Mouse (Mus musculus) hindbrain, embryonic 13.5 days (tissue): ENCODE measurements around the gene Hbs1l. TPM values are rescaled to one million over a fixed set of nuclear protein-coding genes. Genes with fewer than 3 reads are reported as not detected.

Source experiments
- ATAC-seq: fragments of 200-750 bp; cut with Nextera tagmentation; 2 replicates; pipeline ENCODE4 v1.8.0; 2017; ENCODE audit warnings: moderate TSS enrichment; ENCODE audit not compliant: low FRiP score
- H3K27ac ChIP-seq: fragments of 300-500 bp; sonication (generic); 2 replicates; pipeline ENCODE4 v1.5.1; 2015; ENCODE audit warnings: inconsistent platforms, mild to moderate bottlenecking, moderate library complexity
- H3K27me3 ChIP-seq: fragments of 300-500 bp; sonication (generic); 2 replicates; pipeline ENCODE4 v1.6.1; 2015; ENCODE audit warnings: mild to moderate bottlenecking, inconsistent platforms
- H3K36me3 ChIP-seq: fragments of 300-500 bp; sonication (generic); 2 replicates; pipeline ENCODE4 v1.6.1; 2015; ENCODE audit warnings: mild to moderate bottlenecking, inconsistent platforms
- H3K4me1 ChIP-seq: fragments of 300-500 bp; sonication (generic); replicated peaks from 2 replicates; pipeline ENCODE4 v1.6.1; 2015; ENCODE audit warnings: inconsistent platforms
- H3K4me2 ChIP-seq: fragments of 300-500 bp; sonication (generic); 2 replicates; pipeline ENCODE4 v1.6.1; 2015; ENCODE audit warnings: inconsistent platforms, mild to moderate bottlenecking, moderate library complexity
- H3K4me3 ChIP-seq: fragments of 300-500 bp; sonication (generic); 2 replicates; pipeline ENCODE4 v1.5.1; 2015; ENCODE audit warnings: mild to moderate bottlenecking, inconsistent platforms
- H3K9ac ChIP-seq: fragments of 300-500 bp; sonication (generic); 2 replicates; pipeline ENCODE4 v1.6.1; 2015; ENCODE audit warnings: mild to moderate bottlenecking, inconsistent platforms
- H3K9me3 ChIP-seq: fragments of 300-500 bp; sonication (generic); 2 replicates; pipeline ENCODE4 v1.6.1; 2016; ENCODE audit warnings: inconsistent platforms
- WGBS: fragments of 180-500 bp; shearing (Covaris S2); methylation state at CpG from one replicate; pipeline ENCODE4 v1.1.7; 2015; 5-methylcytosine and 5-hydroxymethylcytosine counted together
- polyA plus RNA-seq: library from polyadenylated mRNA; unstranded; fragments of >200 nt; fragmentation: Nextera tagmentation; extraction: Ambion mirVana; gene quantifications from 2 replicates; pipeline ENCODE4 v1.2.1, GENCODE M21; 2015

Hbs1l gene
- polyA plus RNA-seq, 1 experiment from 2014 or later, result 99.1 TPM

DNA sequence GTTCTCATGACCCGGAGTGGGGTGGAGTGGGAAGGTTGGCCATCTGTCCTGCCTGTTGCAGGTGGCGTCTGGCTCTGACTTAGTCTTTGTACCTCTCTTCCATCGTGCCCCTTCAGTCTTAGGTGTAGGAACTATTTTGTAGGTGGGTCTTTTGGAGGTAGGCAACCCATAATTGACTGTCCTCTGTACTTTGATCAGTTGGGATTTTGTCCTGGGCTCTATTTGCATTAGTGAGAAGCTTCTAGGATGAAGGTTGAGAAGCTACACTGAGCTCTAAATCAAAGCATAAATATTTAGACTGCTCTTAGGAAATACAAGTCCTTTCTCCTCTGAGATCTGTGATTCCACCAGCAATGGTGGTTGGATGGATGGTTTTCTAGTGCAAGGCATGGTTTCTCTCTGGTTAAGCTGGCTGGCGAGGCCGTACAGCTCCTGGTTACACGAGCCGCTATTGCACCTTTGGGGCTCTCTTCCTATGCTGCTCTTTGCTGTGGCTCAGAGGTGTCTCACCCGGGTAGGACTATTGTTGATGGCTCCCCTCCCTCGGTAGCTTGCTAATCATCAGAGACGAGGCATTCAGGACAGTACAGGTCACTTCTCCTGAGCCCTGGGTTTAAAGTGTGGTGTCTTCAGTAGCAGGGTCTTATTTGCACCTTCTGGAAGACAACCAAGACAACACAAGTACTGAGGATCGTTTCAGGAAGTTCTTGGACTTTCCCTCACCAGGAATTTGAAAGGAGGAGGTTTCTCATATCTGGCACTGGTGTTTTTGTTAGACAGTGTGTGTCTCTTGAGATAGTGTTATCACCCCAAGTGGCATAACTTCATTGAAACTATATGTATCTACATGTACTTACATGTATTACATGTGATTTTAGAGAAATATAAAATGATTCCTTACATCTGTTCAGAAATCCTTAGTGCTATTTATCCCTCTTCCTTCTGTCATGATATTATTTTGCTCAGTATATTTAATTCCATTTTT is 55.0 kb downstream of the Hbs1l start:
- no peaks in the 10 kb centered on the region for H3K9me3 ChIP-seq
- no peak overlapping the region for H3K4me2 ChIP-seq
- no peak for ATAC-seq
- no peaks in the 10 kb centered on the region for H3K27me3 ChIP-seq
- H3K27ac ChIP-seq, result no peak overlapping the region
- no peak overlapping the region for H3K9ac ChIP-seq
- no peak overlapping the region for H3K4me3 ChIP-seq
- peaks cover 65% of the 10 kb centered on the region for H3K36me3 ChIP-seq
- H3K4me1 ChIP-seq, result no peaks in the 10 kb centered on the region
- WGBS, result 89% methylated on average over 11 of the region's 11 CpGs

DNA sequence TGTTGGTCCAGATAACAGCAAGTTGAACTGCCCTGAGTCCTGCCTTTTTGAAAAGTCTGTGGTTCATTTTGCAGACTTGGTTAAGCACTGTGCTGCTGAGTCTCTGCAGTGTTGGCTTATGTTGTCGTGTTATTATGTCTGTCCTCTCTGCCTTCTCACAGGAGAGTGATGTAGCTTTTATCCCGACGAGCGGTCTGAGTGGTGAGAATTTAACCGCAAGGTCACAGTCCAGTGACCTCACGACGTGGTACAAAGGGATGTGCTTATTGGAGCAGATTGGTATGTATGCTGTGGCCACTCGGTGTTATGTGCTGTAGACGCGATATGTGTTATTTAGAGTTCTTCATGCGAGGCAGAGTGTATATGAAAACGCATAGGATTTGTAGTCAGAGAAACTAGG is 56.0 kb downstream of the Hbs1l start:
- Histone ChIP-seq H3K9ac (no peak overlapping the region), H3K36me3 (peaks cover 72% of the 10 kb centered on the region), H3K9me3 (no peaks in the 10 kb centered on the region), H3K4me1 (no peaks in the 10 kb centered on the region), H3K4me2 (no peak overlapping the region), H3K27me3 (no peaks in the 10 kb centered on the region), H3K27ac (no peak overlapping the region), H3K4me3 (no peak overlapping the region)
- WGBS, result 71% methylated on average over 12 of the region's 12 CpGs
- no peak for ATAC-seq

DNA sequence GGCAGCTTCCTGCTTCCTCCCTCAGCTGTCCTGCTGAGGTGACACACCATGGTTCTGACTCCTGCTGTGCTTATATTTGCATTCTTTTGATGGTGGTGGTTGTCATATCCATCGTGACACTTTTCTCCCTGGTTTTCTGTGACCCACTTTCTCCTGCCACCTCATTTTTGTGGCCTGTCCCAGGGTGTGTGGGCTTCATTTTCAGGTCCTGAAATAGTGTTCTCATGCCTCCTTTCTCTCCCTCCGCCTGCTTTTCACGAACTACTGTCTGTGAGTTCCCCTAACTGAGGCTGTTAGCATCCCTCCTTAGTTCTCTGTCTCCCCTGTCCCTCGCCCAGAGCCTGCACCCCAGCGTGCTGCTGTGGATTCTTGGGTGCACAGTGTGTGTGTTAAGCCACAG is 58.1 kb downstream of the Hbs1l start:
- WGBS, result 77% methylated on average over 5 of the region's 5 CpGs
- no peak for ATAC-seq
- Histone ChIP-seq H3K4me2 (no peak overlapping the region), H3K27me3 (no peaks in the 10 kb centered on the region), H3K4me3 (no peak overlapping the region), H3K27ac (no peak overlapping the region), H3K9ac (no peak overlapping the region), H3K4me1 (no peaks in the 10 kb centered on the region), H3K36me3 (peaks cover 80% of the 10 kb centered on the region), H3K9me3 (no peaks in the 10 kb centered on the region)

DNA sequence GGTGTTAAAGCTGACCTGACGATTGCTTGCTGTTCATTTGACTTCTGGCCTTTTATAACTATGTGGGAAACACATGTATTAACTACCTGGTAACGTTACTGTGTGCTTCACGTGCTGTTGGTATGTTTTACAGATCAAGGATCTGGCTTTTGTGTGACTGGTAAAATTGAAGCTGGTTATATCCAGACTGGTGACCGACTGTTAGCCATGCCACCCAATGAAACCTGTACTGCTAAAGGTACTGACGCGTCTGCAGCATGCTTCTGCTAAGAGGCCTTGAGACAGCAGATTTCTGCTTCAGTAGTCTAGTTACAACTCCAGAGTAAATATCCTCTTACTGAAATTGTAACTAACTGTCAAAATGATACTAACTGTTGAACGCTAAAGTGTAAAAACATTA is 58.7 kb downstream of the Hbs1l start:
- Histone ChIP-seq H3K27ac (no peak overlapping the region), H3K9ac (no peak overlapping the region), H3K9me3 (no peaks in the 10 kb centered on the region), H3K4me2 (no peak overlapping the region), H3K4me3 (no peak overlapping the region), H3K27me3 (no peaks in the 10 kb centered on the region), H3K4me1 (no peaks in the 10 kb centered on the region), H3K36me3 (peaks cover 83% of the 10 kb centered on the region)
- no peak for ATAC-seq
- WGBS, result 95% methylated on average over 7 of the region's 7 CpGs

DNA sequence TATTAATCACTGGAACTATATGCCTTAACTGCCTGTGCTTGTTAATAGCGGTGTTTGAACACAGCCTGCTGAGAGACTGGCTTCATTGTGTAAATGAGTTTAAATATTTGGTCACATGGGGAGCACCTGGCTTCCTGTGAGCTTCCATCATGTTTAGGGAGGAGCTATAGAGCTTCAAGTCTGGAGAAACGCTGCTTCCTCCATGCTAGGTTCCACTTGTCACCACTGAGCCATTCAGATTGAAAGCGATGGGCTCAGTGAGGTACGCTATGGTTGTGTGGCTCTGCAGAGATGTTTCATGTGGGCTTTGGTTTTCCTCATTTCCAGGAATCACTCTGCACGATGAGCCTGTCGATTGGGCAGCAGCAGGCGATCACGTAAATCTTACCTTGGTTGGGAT is 62.2 kb downstream of the Hbs1l start:
- Histone ChIP-seq H3K4me2 (no peak overlapping the region), H3K36me3 (peaks cover 79% of the 10 kb centered on the region), H3K9me3 (no peaks in the 10 kb centered on the region), H3K9ac (no peak overlapping the region), H3K4me1 (no peaks in the 10 kb centered on the region), H3K4me3 (no peak overlapping the region), H3K27ac (no peak overlapping the region), H3K27me3 (no peaks in the 10 kb centered on the region)
- 94% methylated on average over 8 of the region's 8 CpGs for WGBS
- ATAC-seq, result no peak

DNA sequence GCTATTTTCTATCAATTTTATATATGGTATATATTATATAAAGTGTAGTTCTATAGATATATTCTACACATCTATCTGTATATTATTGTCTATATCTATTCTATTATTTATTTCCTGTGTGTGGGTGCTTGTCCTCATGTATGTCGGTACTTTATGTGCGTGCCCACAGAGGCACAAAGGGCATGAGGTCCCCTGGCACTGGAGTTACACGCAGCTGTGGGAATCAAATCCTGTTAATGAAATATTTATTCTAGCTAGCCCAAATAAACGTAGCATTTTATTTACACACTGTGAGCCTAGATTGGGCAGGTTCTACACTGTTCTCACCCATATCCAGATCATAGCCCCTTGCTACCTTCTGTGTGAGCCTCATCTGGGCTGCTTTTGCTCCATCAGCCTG is 63.3 kb downstream of the Hbs1l start:
- Histone ChIP-seq H3K27ac (no peak overlapping the region), H3K4me3 (no peak overlapping the region), H3K36me3 (peaks cover 72% of the 10 kb centered on the region), H3K9ac (no peak overlapping the region), H3K4me1 (no peaks in the 10 kb centered on the region), H3K27me3 (no peaks in the 10 kb centered on the region), H3K4me2 (no peak overlapping the region), H3K9me3 (no peaks in the 10 kb centered on the region)
- no peak for ATAC-seq
- 88% methylated on average over 4 of the region's 4 CpGs for WGBS

DNA sequence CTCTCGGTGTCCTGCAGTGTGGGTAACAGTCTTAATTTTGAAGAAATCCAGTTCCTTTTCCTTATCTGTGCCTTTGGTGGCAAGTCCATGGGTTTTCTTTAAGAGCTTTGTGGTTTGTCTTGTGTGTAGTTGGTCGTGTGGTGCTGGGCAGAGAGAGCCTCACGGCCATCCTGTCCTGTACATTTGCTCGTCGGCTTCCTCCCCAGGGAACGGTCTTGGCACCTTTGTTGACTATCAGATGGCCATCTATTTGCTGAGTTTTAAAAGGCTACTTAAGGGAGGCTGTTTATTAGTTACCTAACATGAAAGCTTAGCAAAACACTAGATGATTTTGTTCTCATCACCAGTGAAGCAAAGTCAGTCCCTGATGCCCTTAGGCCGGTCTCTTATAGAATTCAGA is 66.1 kb downstream of the Hbs1l start:
- Histone ChIP-seq H3K4me2 (no peak overlapping the region), H3K36me3 (peaks cover 74% of the 10 kb centered on the region), H3K9ac (no peak overlapping the region), H3K27ac (no peak overlapping the region), H3K4me1 (no peaks in the 10 kb centered on the region), H3K4me3 (no peak overlapping the region), H3K9me3 (no peaks in the 10 kb centered on the region), H3K27me3 (no peaks in the 10 kb centered on the region)
- 89% methylated on average over 7 of the region's 7 CpGs for WGBS
- ATAC-seq, result no peak

DNA sequence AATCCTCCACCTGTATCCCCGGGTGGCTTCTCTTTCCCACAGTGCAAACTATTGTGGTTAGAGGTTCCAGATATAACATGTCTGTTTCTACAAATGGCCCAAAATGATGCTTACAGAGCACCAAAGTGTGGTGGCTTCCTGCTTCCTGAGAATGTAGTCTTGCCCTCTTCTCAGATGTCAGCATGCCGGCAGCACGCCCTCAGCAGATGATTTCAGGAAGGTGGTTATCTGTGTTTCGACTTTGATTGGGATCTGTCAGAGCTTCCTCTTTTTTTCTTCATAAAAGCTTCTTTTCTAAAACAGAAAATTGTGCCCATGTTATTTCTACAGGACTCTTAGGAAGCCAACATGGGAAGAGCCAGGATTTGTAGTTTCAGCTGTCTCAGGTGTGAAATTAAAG is 67.5 kb downstream of the Hbs1l start:
- no peak overlapping the region for H3K4me2 ChIP-seq
- H3K27me3 ChIP-seq, result no peaks in the 10 kb centered on the region
- WGBS, result 92% methylated on average over 4 of the region's 4 CpGs
- H3K4me1 ChIP-seq, result no peaks in the 10 kb centered on the region
- ATAC-seq, result no peak
- no peak overlapping the region for H3K27ac ChIP-seq
- H3K9ac ChIP-seq, result no peak overlapping the region
- H3K9me3 ChIP-seq, result no peaks in the 10 kb centered on the region
- H3K4me3 ChIP-seq, result no peak overlapping the region
- H3K36me3 ChIP-seq, result peaks cover 73% of the 10 kb centered on the region

DNA sequence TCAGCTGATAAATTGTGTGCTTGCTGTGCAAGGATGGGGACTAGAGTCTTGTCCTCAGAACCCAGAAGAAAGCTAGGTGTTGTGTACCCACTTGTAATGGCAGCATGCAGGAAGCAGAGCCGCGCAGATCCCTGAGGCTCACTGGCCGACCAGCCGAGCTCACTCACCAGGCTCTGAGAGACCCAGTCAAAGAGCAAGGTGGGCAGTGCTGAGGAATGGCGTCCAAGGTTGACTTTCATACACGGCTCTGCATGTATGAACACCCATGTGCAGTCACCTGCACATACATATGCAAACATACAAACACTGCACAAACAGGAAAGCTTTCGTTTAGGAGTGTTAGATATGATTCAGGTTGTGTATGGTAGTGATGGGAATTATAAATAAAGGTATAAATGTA is 69.2 kb downstream of the Hbs1l start:
- H3K27me3 ChIP-seq, result no peaks in the 10 kb centered on the region
- no peak overlapping the region for H3K9ac ChIP-seq
- 95% methylated on average over 7 of the region's 7 CpGs for WGBS
- no peak for ATAC-seq
- no peak overlapping the region for H3K27ac ChIP-seq
- no peak overlapping the region for H3K4me3 ChIP-seq
- no peak overlapping the region for H3K4me2 ChIP-seq
- H3K36me3 ChIP-seq, result peaks cover 79% of the 10 kb centered on the region
- no peaks in the 10 kb centered on the region for H3K9me3 ChIP-seq
- no peaks in the 10 kb centered on the region for H3K4me1 ChIP-seq

DNA sequence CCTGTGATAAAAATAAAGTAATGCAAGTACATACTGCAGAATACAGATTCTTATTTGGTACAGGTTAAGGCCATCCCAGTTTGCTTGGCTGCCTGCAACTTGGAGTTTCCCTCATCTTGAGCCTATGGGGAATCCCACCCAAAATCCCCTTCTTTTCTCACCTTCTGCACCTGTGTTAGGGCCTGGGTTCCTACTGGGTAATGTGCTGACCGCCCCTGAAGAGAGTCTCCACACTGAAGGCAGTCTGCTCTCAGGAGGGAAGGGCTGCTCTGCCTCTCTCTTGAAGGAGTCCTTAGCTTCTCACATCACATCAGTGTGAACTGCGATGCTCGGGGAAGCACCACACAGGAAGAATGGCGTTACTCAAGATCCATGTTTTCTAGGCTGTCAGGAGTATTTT is 70.1 kb downstream of the Hbs1l start:
- Histone ChIP-seq H3K27ac (no peak overlapping the region), H3K36me3 (peaks cover 78% of the 10 kb centered on the region), H3K9ac (no peak overlapping the region), H3K9me3 (no peaks in the 10 kb centered on the region), H3K4me2 (no peak overlapping the region), H3K27me3 (no peaks in the 10 kb centered on the region), H3K4me3 (no peak overlapping the region), H3K4me1 (no peaks in the 10 kb centered on the region)
- no peak for ATAC-seq
- WGBS, result 83% methylated on average over 4 of the region's 4 CpGs

DNA sequence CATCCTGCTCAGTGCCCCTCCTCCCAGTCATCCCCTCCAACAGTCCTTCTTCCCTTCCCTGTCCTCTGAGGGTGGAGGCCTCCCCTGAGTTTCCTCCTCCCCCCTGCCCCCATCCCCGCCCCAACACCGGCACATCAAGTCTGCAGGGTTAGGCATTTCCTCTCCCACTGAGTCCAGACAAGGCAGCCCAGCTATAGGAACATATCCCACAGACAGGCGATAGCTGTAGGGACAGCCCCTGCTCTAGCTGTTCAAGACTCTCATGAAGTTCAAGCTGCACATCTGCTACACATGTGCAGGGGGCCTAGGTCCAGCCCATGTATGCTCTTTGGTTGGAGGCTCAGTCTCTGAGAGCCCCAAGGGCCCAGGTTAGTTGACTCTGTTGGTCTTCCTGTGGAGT is 70.7 kb downstream of the Hbs1l start:
- H3K4me3 ChIP-seq, result no peak overlapping the region
- no peaks in the 10 kb centered on the region for H3K9me3 ChIP-seq
- no peak overlapping the region for H3K9ac ChIP-seq
- peaks cover 75% of the 10 kb centered on the region for H3K36me3 ChIP-seq
- no peak for ATAC-seq
- no peaks in the 10 kb centered on the region for H3K27me3 ChIP-seq
- no peaks in the 10 kb centered on the region for H3K4me1 ChIP-seq
- 79% methylated on average over 3 of the region's 3 CpGs for WGBS
- H3K27ac ChIP-seq, result no peak overlapping the region
- H3K4me2 ChIP-seq, result no peak overlapping the region

DNA sequence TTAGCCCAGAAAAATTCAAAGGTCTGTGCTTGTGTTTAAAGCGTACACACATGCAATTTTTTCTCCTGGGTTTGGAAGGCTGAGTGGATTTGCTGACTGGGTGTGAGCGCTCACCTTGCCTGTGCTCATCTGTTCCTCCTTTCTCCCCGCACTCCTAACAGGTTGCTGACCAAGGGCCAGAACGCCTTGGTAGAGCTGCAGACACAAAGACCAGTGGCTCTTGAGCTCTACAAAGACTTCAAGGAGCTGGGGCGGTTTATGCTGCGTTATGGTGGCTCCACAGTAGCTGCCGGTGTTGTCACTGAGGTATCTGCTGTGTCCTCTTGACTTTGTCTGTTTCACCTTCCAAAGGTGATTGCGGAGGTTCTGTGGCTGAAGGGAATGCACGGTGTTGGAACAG is 71.7 kb downstream of the Hbs1l start:
- no peaks in the 10 kb centered on the region for H3K9me3 ChIP-seq
- H3K36me3 ChIP-seq, result peaks cover 69% of the 10 kb centered on the region
- no peak overlapping the region for H3K9ac ChIP-seq
- H3K27ac ChIP-seq, result no peak overlapping the region
- H3K4me3 ChIP-seq, result no peak overlapping the region
- H3K27me3 ChIP-seq, result no peaks in the 10 kb centered on the region
- H3K4me1 ChIP-seq, result no peaks in the 10 kb centered on the region
- WGBS, result 98% methylated on average over 9 of the region's 9 CpGs
- no peak overlapping the region for H3K4me2 ChIP-seq
- no peak for ATAC-seq

DNA sequence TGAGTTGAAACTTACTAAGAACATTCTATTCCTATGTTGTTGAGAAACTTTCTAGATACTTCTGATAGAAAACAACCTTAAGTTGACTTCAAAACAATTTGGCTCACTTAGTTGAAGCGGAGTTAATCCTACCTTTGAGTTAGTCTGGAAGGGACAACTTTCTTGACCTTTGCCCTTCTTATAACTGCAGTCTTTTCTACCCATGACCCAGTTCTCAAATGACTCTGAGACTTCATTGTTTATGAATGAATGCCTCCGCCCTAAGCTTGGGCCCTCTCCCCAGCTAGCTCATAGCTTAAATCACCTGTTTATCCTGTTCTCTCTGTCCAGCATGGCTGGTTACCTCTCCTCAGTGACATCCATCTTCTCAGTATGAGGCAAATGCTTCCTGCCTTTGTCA is 73.8 kb downstream of the Hbs1l start:
- Histone ChIP-seq H3K27me3 (no peaks in the 10 kb centered on the region), H3K4me3 (no peak overlapping the region), H3K36me3 (peaks cover 56% of the 10 kb centered on the region), H3K9ac (no peak overlapping the region), H3K9me3 (no peaks in the 10 kb centered on the region), H3K27ac (no peak overlapping the region), H3K4me2 (no peak overlapping the region), H3K4me1 (no peaks in the 10 kb centered on the region)
- no peak for ATAC-seq
- 89% methylated on average over 2 of the region's 2 CpGs for WGBS
